Mouse (Mus musculus) Patski (cell line): ENCODE results near the gene Gm4894. TPM values are rescaled to one million over a fixed set of nuclear protein-coding genes. Genes with fewer than 3 reads are reported as not detected.

Experiments used
- ATAC-seq: fragments of 100-300 bp; one replicate; pipeline ENCODE4 v1.8.0; 2021
- CTCF ChIA-PET: fragments of 350-600 bp; sonication (Branson Sonifier 250); formaldehyde crosslinking; loops from one replicate; lab custom pipeline; 2022; ENCODE audit warnings: inconsistent platforms; lab: Charles Lee
- POLR2A ChIA-PET: fragments of 350-600 bp; sonication (Branson Sonifier 250); formaldehyde crosslinking; loops from one replicate; lab custom pipeline; 2022; ENCODE audit warnings: antibody characterized with exemption, inconsistent platforms; lab: Charles Lee
- DNase-seq: peaks from one replicate; pipeline ENCODE4 v3.0.0-alpha.2; 2011; ENCODE audit warnings: low read depth, low spot score
- H3K27me3 ChIP-seq: fragments of 371-371 bp; one replicate; pipeline ENCODE4 v1.5.1; 2021
- CTCF ChIP-seq: fragments of 100-300 bp; IDR thresholded peaks from one replicate; pipeline ENCODE4 v1.5.1; 2021
- in situ Hi-C: fragments of 300-500 bp; cut with MboI; formaldehyde crosslinking; loops from 3 replicates; pipeline ENCODE4 v1.11.1; 2018; ENCODE audit warnings: low pct_unique_long_range_greater_than_20kb, mixed read lengths
- polyA plus RNA-seq: library from polyadenylated mRNA; unstranded; gene quantifications from one replicate; pipeline ENCODE4 v1.2.3, GENCODE M21; 2021

The Gm4894 gene
- polyA plus RNA-seq, 1 experiment from 2014 or later = not detected

DNA sequence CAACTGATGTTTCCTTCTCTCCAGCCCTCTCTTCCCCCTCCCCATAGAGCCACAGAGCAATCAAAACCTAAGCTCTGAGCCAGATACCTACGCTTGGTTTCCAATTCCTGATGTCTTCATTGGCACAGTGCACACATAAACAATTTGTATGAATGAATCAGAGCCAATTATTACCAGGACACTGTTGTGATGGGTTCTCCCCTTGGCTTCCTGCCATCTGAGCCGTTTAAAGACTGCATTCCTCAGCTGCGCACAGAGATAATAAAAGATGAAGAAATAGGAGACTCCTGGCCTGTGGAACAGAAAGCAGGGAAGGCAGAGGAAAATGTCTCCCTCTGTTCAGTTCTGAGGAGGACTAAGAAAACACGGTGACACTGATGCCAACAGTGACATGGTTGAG is 25.6 kb downstream of the Gm4894 start:
- H3K27me3 ChIP-seq = peaks cover 6% of the 10 kb centered on the region
- ChIA-PET POLR2A (no interaction called here), CTCF (interaction anchor here (1.2 kb wide), 1 partner anchor 157 kb away, joined by 3 read pairs; no protein-coding TSS in a partner anchor)
- in situ Hi-C loops = no loop called here
- DNase-seq (peak; percentile 19), ATAC-seq (no peak)
- no peak for TF ChIP-seq CTCF

DNA sequence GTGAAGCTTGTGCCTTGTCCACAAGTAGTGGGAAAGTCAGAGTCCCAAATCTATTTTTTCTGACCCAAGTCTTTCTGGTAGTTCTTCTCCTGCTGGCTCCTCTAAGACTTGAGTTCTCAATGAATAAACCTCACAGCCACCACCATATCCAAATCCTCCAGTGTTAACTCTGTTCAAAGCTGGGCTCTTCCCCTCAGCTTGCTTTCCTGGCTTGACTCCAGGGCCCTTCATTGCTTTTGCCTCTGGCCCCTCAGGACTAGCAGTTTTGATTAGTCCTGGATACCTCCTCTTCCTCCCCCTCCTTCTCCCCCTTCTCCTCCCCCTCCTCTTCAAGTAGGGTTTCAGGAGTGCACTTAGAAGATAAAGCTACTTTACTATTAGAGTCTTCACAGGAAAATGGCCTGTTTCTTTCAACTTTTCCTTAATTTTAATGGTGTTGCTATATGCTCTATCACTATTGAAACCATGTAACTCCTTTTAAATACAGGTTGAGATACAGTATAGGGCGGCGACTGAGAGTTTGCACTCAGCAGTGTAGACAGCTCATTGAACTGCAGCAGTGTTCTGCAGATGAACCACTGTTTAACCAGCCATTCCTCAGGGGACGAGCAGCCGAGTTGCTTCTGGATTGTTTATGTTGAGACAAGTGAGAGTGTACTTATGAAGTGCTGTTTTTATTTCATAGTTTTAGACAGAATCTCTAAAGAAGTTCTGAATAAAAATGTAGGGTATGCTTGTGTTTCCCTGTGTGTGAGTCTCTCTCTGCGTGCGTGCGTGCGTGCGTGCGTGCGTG is 26.4 kb downstream of the Gm4894 start:
- CTCF ChIA-PET = interaction anchor here (1.2 kb wide), 1 partner anchor 157 kb away, joined by 3 read pairs; no protein-coding TSS in a partner anchor
- in situ Hi-C loops = no loop called here
- no peak for ATAC-seq
- peaks cover 6% of the 10 kb centered on the region for H3K27me3 ChIP-seq
- DNase-seq = no peak
- POLR2A ChIA-PET = no interaction called here
- no peak for TF ChIP-seq CTCF

DNA sequence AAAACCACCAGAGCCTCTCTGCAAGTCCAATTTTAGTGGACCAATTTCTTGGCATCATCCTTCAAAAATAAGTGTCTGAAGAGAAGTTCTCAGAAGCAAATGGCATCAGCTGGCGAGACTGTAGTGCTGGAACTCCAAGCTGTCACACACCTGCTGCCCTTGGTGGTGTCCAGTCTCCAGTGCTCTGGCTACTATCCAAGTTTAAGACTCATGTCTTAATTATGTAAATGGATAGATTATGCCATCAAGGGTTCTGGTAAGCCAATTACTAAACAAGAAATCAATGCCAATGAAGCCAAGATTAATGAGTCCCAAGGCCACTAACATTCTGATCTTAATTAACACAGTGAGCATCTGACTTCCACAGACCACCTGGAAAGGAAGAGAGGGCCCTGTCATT is 44.8 kb downstream of the Gm4894 start:
- no peak for ATAC-seq

DNA sequence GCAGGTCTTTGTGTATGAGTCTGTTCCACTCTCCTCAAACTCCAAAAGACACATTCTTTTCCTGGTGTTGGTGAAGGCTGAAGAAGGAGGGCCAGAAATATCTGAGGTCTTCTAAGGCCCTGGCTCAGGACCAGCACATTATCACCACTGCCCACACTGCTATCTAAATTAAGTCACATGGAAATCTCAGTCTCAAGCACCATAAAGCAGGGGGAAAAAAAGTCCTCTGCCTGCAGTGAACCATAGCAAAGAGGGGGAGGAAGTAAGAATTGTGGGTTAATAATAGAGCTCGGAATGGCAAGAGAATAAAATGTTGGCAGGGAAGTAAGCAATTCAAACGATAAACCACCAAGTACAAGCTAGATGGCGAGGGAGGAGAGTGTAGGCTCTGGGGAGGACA is 57.2 kb downstream of the Gm4894 start:
- POLR2A ChIA-PET = no interaction called here
- no peak for DNase-seq

More for the DNA sequence above, 44.8 kb downstream of the Gm4894 start:
- H3K27me3 ChIP-seq = peaks cover 7% of the 10 kb centered on the region
- in situ Hi-C loops = no loop called here
- DNase-seq = no peak
- CTCF ChIA-PET = no interaction called here
- POLR2A ChIA-PET = no interaction called here
- no peak for TF ChIP-seq CTCF

DNA sequence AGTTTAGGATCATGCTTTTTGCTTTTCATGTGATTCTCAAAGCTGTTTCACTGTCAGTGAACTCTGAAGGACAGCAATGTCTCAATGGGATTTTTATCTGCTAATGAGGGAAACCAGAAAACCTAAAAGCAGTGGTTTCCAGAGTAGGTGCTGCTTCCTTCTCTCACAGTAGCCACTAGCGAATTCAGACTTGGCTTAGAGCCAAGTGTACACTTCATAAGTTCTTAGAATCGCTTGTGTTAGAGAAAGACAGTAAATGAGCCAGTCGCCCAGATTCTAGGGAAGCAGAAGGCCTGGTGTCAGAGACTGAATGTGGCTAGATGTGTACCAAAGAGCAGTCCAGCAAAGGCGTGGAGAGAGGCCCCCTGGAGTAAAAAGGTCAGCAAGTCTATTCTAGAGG is 60.5 kb downstream of the Gm4894 start:
- in situ Hi-C loops = no loop called here
- POLR2A ChIA-PET = no interaction called here
- no peak for TF ChIP-seq CTCF

More for the DNA sequence above, 57.2 kb downstream of the Gm4894 start:
- no peak for TF ChIP-seq CTCF
- in situ Hi-C loops = no loop called here
- no peaks in the 10 kb centered on the region for H3K27me3 ChIP-seq
- CTCF ChIA-PET = no interaction called here
- no peak for ATAC-seq

DNA sequence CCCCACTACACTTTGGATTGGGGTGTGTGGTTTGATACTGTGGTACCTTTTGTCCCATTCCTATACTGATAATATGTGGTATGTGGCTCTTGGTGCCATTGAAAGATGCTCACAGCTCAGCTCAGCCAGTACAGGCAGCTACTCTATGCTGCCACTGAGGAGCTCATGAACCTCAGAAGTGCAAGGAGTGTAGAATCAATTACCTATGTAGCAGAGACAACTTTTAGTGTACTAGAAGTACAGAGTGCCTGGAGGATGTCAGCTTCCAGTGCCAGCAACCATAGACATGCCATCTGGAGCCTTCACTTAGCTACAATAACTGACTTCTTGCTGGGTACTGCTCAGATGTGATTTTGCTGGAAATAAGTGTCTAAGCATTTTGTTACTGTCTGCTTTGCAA is 68.3 kb downstream of the Gm4894 start:
- ATAC-seq (no peak), DNase-seq (no peak)
- ChIA-PET CTCF (no interaction called here), POLR2A (no interaction called here)
- in situ Hi-C loops = no loop called here
- no peak for TF ChIP-seq CTCF
- H3K27me3 ChIP-seq = peaks cover 17% of the 10 kb centered on the region

More for the DNA sequence above, 60.5 kb downstream of the Gm4894 start:
- DNase-seq = no peak
- no peak for ATAC-seq
- no peaks in the 10 kb centered on the region for H3K27me3 ChIP-seq
- CTCF ChIA-PET = no interaction called here

Other genes starting within 250 kb of the Gm4894 start
- gene Zw10, start 194.9 kb upstream of the Gm4894 start, polyA plus RNA-seq = 29.1 TPM
- not detected for gene Tmprss5, start 169.3 kb upstream of the Gm4894 start, polyA plus RNA-seq
- gene Drd2, start 90.1 kb downstream of the Gm4894 start, polyA plus RNA-seq = not detected
- 0.04 TPM for gene Ankk1, start 176.5 kb downstream of the Gm4894 start, polyA plus RNA-seq
- gene Ttc12, start 235.7 kb downstream of the Gm4894 start, polyA plus RNA-seq = 6.8 TPM